Mouse (Mus musculus) bone marrow macrophage, adult 2 months (primary cell): Measurements from ENCODE around the gene Daw1.

ENCODE experiments used
- CTCF ChIP-seq: IDR thresholded peaks from 2 replicates; pipeline ENCODE4 v1.5.1; 2012; ENCODE audit warnings: low read depth, mild to moderate bottlenecking, low read length, moderate library complexity
- POLR2A ChIP-seq: IDR thresholded peaks from 2 replicates; pipeline ENCODE4 v1.6.1; 2012; ENCODE audit warnings: mild to moderate bottlenecking, low read depth, low read length, borderline replicate concordance

DNA sequence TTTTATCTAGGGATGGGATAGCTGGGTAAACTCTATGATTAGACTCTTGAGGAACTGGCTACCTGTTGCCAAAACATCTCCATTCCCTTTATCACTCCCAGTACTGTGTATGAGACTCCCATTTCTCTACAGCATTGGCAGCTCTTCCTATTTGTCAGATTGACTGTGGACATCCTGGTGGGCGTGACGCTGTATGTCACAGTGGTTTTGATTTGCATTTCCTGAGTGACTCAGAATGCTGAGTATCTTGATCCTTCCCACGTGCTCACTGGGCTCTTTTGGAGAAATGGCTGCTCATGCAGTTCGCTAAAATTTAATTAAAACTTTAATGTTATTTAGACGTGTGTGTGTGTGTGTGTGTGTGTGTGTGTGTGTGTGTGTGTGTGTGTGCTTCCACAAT, 47.8 kb upstream of the Daw1 start:
- TF ChIP-seq CTCF (no peak), POLR2A (no peak)
